Mouse (Mus musculus) heart, adult 18-20 months (tissue): Measurements from ENCODE around the gene Kif16b. TPM values are rescaled to one million over a fixed set of nuclear protein-coding genes. Genes with fewer than 3 reads are reported as not detected.
"Not testable (repeated sequence)": the region's sequence is repeated elsewhere in the genome, so short reads cannot be mapped to it uniquely, and the experiment has no call there.

ENCODE experiments used
- DNase-seq, 2 experiments: peaks; one replicate each; pipeline ENCODE4 v3.0.0; 2021 to 2022; ENCODE audit warnings: mixed read lengths in 1 of 2
- total RNA-seq, 2 experiments: library from RNA; stranded (reverse); gene quantifications; 2 replicates each; pipeline ENCODE4 v1.2.3; 2021

Gene Kif16b
- total RNA-seq, 2 experiments from 2014 or later, result 35.6 to 36.6 TPM

GRCm38 (mm10) chr2:142590938-142591337, 310.4 kb downstream of the Kif16b start:
- DNase-seq, result no peak

- DNase-seq, result no peak
Observed at GRCm38 (mm10) chr2:142590284-142590724, 311.0 kb downstream of the Kif16b start.

DNA sequence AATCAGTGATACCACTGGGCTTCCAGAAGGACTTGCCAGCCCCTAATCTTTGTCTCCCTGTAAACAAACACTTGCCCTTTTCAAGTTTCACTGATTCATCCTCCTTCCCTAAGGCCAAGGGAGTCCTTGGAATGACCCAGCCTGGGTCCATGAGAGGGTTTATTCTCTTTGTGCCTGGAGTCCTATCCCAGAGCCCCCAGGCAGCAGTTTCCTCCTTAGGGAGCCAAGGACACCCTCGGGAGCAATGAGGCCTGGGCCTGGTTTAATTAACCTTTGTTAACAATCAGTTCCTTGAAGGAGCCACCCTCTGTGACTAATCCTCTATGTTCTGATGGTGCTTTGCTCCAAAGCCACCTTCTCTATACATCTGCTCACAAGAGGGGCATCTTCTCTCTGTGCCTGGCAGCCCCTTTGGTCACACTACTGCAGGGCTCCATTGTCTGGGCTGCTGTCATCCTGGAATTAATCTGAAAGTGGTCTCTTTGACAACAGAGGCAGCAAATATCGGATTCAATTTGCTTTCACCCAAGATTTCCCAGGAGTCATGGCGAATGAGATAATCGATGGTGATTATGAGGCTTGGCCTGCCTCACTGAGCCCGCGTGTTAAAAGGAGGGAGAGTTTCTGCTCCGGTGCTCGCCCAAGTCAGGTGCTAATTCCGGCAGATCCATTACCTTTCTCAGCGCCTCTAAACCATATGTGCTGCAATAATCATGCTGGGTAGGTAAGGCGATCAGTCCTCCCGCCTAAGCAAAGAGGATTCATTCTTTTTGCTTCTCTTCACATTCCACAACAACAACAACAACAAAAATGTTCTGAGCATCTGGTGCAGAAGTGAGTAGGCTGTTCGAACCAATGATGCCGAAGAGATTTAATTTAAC, 311.7 kb downstream of the Kif16b start:
- DNase-seq, result no peak

DNA sequence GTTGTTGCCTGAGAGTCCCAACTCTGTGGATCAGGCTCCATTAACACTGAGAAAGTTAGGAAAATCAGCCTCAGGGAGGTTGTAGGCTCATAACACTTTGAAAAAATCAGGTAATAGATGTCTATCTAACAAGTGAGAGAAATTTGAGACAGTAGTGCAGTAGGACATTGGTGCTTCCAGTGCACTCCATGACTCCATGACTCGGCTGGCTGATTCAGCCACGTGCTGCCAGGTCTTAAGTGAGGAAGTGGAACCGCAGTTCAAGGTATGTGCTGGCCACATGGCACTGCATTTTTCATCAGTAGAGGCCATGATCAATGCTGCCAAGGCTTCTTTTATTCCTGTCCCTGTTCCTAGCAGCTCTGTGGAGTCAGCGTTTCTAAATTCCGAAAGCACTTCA, 315.5 kb downstream of the Kif16b start:
- DNase-seq, result no peak

DNA sequence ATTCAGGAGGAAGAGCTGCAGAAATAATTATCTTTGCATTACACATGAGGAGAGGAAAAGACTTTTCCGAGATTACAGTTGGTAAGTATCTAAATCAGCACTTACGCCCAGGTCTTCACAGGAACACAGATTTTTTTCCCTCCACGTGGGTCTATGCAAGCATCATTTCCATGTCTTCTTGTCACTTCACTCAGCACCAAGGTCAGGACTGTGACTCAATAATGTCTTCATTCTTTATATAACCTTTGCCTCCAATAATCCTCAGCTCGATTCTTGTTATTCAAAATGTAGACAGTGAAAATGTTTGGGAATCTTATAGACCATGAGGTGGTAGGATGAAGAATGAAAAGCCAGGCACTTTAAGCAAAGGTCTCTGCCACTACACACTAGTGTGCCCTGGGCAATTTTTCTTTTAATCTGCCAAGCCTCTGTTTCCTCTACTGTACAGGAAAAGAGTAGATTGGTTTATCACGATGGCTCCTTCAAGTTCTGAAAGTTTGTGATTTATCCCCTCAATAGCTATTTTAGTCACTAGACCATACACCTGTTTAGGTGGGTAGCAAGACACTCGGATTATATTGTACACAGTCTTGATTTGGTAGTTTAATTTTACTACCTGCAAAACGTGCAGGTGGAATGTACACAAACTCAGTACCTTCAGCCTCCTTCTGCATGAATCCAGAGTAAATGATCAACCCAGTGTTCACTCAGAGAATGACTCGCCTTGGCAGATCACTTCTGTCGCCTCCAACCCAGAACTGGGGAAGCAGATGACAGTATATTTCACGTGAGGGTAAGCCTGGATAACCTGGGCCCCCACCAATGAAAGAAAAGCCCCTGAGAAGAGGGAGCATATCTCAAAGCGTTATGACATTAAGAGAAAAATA, 316.2 kb downstream of the Kif16b start:
- DNase-seq, result no peak

- DNase-seq, result no peak
Observed at GRCm38 (mm10) chr2:142580449-142580848, 320.9 kb downstream of the Kif16b start.

GRCm38 (mm10) chr2:142577414-142577813, 323.9 kb downstream of the Kif16b start:
- DNase-seq, result not testable (repeated sequence)

DNA sequence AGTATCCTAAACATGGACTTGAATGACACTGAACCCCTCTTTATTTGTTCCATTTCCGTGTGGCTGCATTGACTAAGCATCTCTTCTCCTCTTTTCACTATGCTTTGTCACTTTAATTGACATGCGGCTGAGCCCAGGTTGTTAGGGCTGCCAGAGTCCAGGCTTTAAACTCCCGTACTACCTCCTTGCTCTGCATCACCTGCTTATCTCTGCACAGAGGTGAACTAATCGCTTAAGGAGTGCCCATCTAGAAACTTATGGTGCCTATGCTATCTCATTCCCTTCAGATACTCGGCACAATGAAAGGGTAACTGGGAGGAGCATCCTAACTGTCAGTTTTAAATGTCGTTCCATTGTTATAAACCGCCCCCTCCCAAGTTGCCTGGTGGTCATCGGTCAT, 331.6 kb downstream of the Kif16b start:
- DNase-seq, result no peak

Other genes starting within 250 kb of the Kif16b start
- 10 to 100 TPM; 17.4 to 19.3 TPM for gene Snrpb2, start 161.5 kb upstream of the Kif16b start, total RNA-seq
- not detected for gene Otor, start 176.9 kb upstream of the Kif16b start, total RNA-seq